25 mouse cellular contexts compared by ENCODE assay signal in genomic region chr17:89864996-89865395, GRCm38 (mm10). TPM values are rescaled to one million over a fixed set of nuclear protein-coding genes. Genes with fewer than 3 reads are reported as not detected.
DNase-seq lines count a peak whose midpoint lies in the region; ATAC-seq and TF ChIP-seq lines count a peak whose summit lies in the region.
"Had no signal": no experiment of that assay in that cellular context is flagged by ENCODE, and none has a peak within 500 bp of the region (broad histone marks: within the 10 kb centered on the region; RNA-seq: fewer than 3 reads in every experiment).

No protein-coding gene starts in this region.

- H3K27ac ChIP-seq in midbrain, embryonic 14.5 days (replicated peaks; ENCODE audit: low read depth, low read length), result no peak overlapping the region
- no peak overlapping the region for H3K27ac ChIP-seq in midbrain, embryonic 10.5 days (replicated peaks)
- no peak overlapping the region for H3K27ac ChIP-seq in forebrain, embryonic 14.5 days (ENCODE audit: low read depth, low read length)
- H3K27ac ChIP-seq in forebrain, postnatal 0 days (ENCODE audit: low read depth, low read length), result no peak overlapping the region
- H3K27ac ChIP-seq: embryonic facial prominence, embryonic 15.5 days; gastrocnemius, adult 2 months; heart, embryonic 15.5 days; hindbrain, embryonic 14.5 days; kidney, postnatal 0 days; limb, embryonic 10.5 days; liver, embryonic 15.5 days; lung, embryonic 15.5 days; neural tube, embryonic 13.5 days had no signal

- ATAC-seq in midbrain, embryonic 14.5 days (ENCODE audit: low FRiP score, low TSS enrichment), result no peak
- peak; percentile 75 for ATAC-seq in forebrain, embryonic 14.5 days
- peak; percentile 56; the same call in 1 of the 2 replicates for ATAC-seq in forebrain, postnatal 0 days

- no peaks in the 10 kb centered on the region for H3K9me3 ChIP-seq in midbrain, embryonic 14.5 days (ENCODE audit: control insufficient read depth, low read length)
- no peaks in the 10 kb centered on the region for H3K9me3 ChIP-seq in midbrain, embryonic 10.5 days (replicated peaks)
- no peaks in the 10 kb centered on the region for H3K9me3 ChIP-seq in forebrain, embryonic 14.5 days (replicated peaks; ENCODE audit: control insufficient read depth, low read length)
- no peaks in the 10 kb centered on the region for H3K9me3 ChIP-seq in forebrain, postnatal 0 days (ENCODE audit: low read length)
- H3K9me3 ChIP-seq: embryonic facial prominence, embryonic 15.5 days; heart, embryonic 15.5 days; limb, embryonic 10.5 days; liver, embryonic 15.5 days; lung, embryonic 15.5 days; neural tube, embryonic 13.5 days had no signal

- H3K4me1 ChIP-seq in midbrain, embryonic 14.5 days (ENCODE audit: control insufficient read depth, insufficient read depth, low read length), result no peaks in the 10 kb centered on the region
- no peaks in the 10 kb centered on the region for H3K4me1 ChIP-seq in midbrain, embryonic 10.5 days
- no peaks in the 10 kb centered on the region for H3K4me1 ChIP-seq in forebrain, embryonic 14.5 days (ENCODE audit: control insufficient read depth, insufficient read depth, low read length)
- H3K4me1 ChIP-seq in forebrain, postnatal 0 days (ENCODE audit: insufficient read depth), result 0 out of 2 replicates have a peak, but pooled peaks cover 5% of the 10 kb centered on the region
- H3K4me1 ChIP-seq: embryonic facial prominence, embryonic 15.5 days; heart, embryonic 15.5 days; limb, embryonic 10.5 days; liver, embryonic 15.5 days; lung, embryonic 15.5 days; megakaryocyte, embryonic 14.5 days had no signal

- no peak overlapping the region for H3K4me2 ChIP-seq in midbrain, embryonic 14.5 days (ENCODE audit: low read length)
- H3K4me2 ChIP-seq in forebrain, embryonic 14.5 days (ENCODE audit: low read length), result no peak overlapping the region
- H3K4me2 ChIP-seq in forebrain, postnatal 0 days (ENCODE audit: low read depth), result no peak overlapping the region
- H3K4me2 ChIP-seq: embryonic facial prominence, embryonic 15.5 days; heart, embryonic 15.5 days; hindbrain, embryonic 14.5 days; liver, embryonic 15.5 days; lung, embryonic 15.5 days; neural tube, embryonic 13.5 days had no signal

- H3K9ac ChIP-seq in midbrain, embryonic 14.5 days (replicated peaks; ENCODE audit: low read length), result no peak overlapping the region
- no peak overlapping the region for H3K9ac ChIP-seq in forebrain, embryonic 14.5 days (ENCODE audit: low read length)
- no peak overlapping the region for H3K9ac ChIP-seq in forebrain, postnatal 0 days
- H3K9ac ChIP-seq: embryonic facial prominence, embryonic 15.5 days; heart, embryonic 15.5 days; hindbrain, embryonic 14.5 days; liver, embryonic 15.5 days; lung, embryonic 15.5 days; neural tube, embryonic 13.5 days had no signal

- H3K4me3 ChIP-seq in midbrain, embryonic 14.5 days (replicated peaks; ENCODE audit: low read depth, low read length), result no peak overlapping the region
- no peak overlapping the region for H3K4me3 ChIP-seq in midbrain, embryonic 10.5 days
- no peak overlapping the region for H3K4me3 ChIP-seq in forebrain, embryonic 14.5 days (ENCODE audit: low read depth, low read length)
- H3K4me3 ChIP-seq in forebrain, postnatal 0 days (ENCODE audit: low read depth, low read length), result no peak overlapping the region
- H3K4me3 ChIP-seq: embryonic facial prominence, embryonic 15.5 days; gastrocnemius, adult 2 months; heart, embryonic 15.5 days; limb, embryonic 10.5 days; liver, embryonic 15.5 days; lung, embryonic 15.5 days; megakaryocyte, embryonic 14.5 days; neural tube, embryonic 13.5 days had no signal

- WGBS in midbrain, embryonic 14.5 days, result 69% methylated on average over 3 of the region's 3 CpGs
- WGBS in midbrain, embryonic 10.5 days, result 80% methylated on average over 3 of the region's 3 CpGs
- WGBS in forebrain, embryonic 14.5 days, result 31% methylated on average over 3 of the region's 3 CpGs
- 26% methylated on average over 3 of the region's 3 CpGs for WGBS in forebrain, postnatal 0 days

- no peak for TF ChIP-seq CTCF in forebrain, postnatal 0 days (IDR thresholded peaks at IDR 0.05; ENCODE audit: low read depth)

- H3K36me3 ChIP-seq in midbrain, embryonic 14.5 days (ENCODE audit: control insufficient read depth, insufficient read depth, low read length), result no peaks in the 10 kb centered on the region
- no peaks in the 10 kb centered on the region for H3K36me3 ChIP-seq in midbrain, embryonic 10.5 days
- no peaks in the 10 kb centered on the region for H3K36me3 ChIP-seq in forebrain, embryonic 14.5 days (ENCODE audit: control insufficient read depth, insufficient read depth, low read length)
- H3K36me3 ChIP-seq in forebrain, postnatal 0 days (ENCODE audit: insufficient read depth), result no peaks in the 10 kb centered on the region
- H3K36me3 ChIP-seq: embryonic facial prominence, embryonic 15.5 days; heart, embryonic 15.5 days; limb, embryonic 10.5 days; liver, embryonic 15.5 days; lung, embryonic 15.5 days; neural tube, embryonic 13.5 days had no signal

- peak; percentile 2 for DNase-seq in layer of hippocampus, adult 11-12 months (ENCODE audit: low spot score)
- DNase-seq in layer of hippocampus, adult 9-11 months, result no peak
- peak; percentile 13 for DNase-seq in midbrain, embryonic 14.5 days
- no peak for DNase-seq in midbrain, embryonic 10.5 days (ENCODE audit: low spot score)
- peak; percentile 21 for DNase-seq in forebrain, embryonic 14.5 days (ENCODE audit: low spot score)
- peak; percentile 9 for DNase-seq in forebrain, postnatal 0 days
- no peak for DNase-seq in cerebellum, adult 11-12 months
- DNase-seq: adrenal gland, adult 8-10 months; cerebellum, adult 9-11 months; gastrocnemius, adult 2 months; heart, postnatal 36 days; kidney, adult 2 months; liver; lung, postnatal 36 days; thymus, adult 2 months; thymus, postnatal 4 days had no signal

- no peaks in the 10 kb centered on the region for H3K27me3 ChIP-seq in midbrain, embryonic 14.5 days (ENCODE audit: control insufficient read depth, insufficient read depth, low read length)
- no peaks in the 10 kb centered on the region for H3K27me3 ChIP-seq in midbrain, embryonic 10.5 days (ENCODE audit: low read depth, poor library complexity, severe bottlenecking)
- no peaks in the 10 kb centered on the region for H3K27me3 ChIP-seq in forebrain, embryonic 14.5 days (replicated peaks; ENCODE audit: control insufficient read depth, insufficient read depth, low read length)
- H3K27me3 ChIP-seq in forebrain, postnatal 0 days (ENCODE audit: insufficient read depth, low read length), result no peaks in the 10 kb centered on the region
- H3K27me3 ChIP-seq: embryonic facial prominence, embryonic 15.5 days; heart, embryonic 15.5 days; liver, embryonic 15.5 days; lung, embryonic 15.5 days; megakaryocyte, embryonic 14.5 days; neural tube, embryonic 13.5 days had no signal

RNA-seq across cellular contexts. Expression of gene Gm10184, which starts 45.3 kb away (rescaled TPM):
- polyA plus RNA-seq in midbrain, embryonic 14.5 days (2014; fragmentation: Nextera tagmentation; extraction: Ambion mirVana), result 24.1 and 28.1 TPM in 2 replicates
- polyA plus RNA-seq in midbrain, embryonic 10.5 days (2016; fragmentation: Nextera tagmentation; extraction: Ambion mirVana), result 98.9 and 107 TPM in 2 replicates
- polyA plus RNA-seq in forebrain, embryonic 14.5 days (2014; fragmentation: Nextera tagmentation; extraction: Ambion mirVana), result 40.3 and 41.5 TPM in 2 replicates
- 14.5 and 17.7 TPM in 2 replicates for total RNA-seq in forebrain, postnatal 0 days (2014; rRNA removed)
- polyA plus RNA-seq in forebrain, postnatal 0 days (2015; fragmentation: Nextera tagmentation; extraction: Ambion mirVana), result 11.7 and 13.1 TPM in 2 replicates

Comparison
In these comparisons a context has a peak if more than half of its experiments do, and no peak if none do; other contexts are left out.
1. DNase-seq: peak in layer of hippocampus, adult 11-12 months (single experiment), midbrain, embryonic 14.5 days (single experiment), forebrain, embryonic 14.5 days (single experiment) and forebrain, postnatal 0 days (single experiment); none in layer of hippocampus, adult 9-11 months (single experiment), midbrain, embryonic 10.5 days (single experiment) and cerebellum, adult 11-12 months (single experiment).